Mouse (Mus musculus): ENCODE results near the gene Rtl6. TPM values are rescaled to one million over a fixed set of nuclear protein-coding genes. Genes with fewer than 3 reads are reported as not detected.

The Rtl6 gene
- polyA plus RNA-seq (2014; fragmentation: Nextera tagmentation; extraction: Ambion mirVana), result 28.8 and 32.4 TPM in 2 replicates

- WGBS, result 12% methylated on average over 46 of the region's 59 CpGs
- H3K4me1 ChIP-seq (ENCODE audit: control insufficient read depth, insufficient read depth, low read length), result peaks cover 11% of the 10 kb centered on the region
- peak within 1 kb of the TSS; percentile 76 for H3K4me2 ChIP-seq (ENCODE audit: low read length)
- peaks cover 26% of the 10 kb centered on the region for H3K36me3 ChIP-seq (ENCODE audit: control insufficient read depth, insufficient read depth, low read length)
- peak within 1 kb of the TSS; percentile 66 for H3K4me3 ChIP-seq (ENCODE audit: low read depth, low read length)
- H3K9ac ChIP-seq (ENCODE audit: low read length), result peak within 1 kb of the TSS; percentile 93
- ATAC-seq (peak; percentile 95), DNase-seq (ENCODE audit: low spot score) (peak; percentile 97)
- no peaks in the 10 kb centered on the region for H3K9me3 ChIP-seq (replicated peaks; ENCODE audit: control insufficient read depth, low read length)
- peak within 1 kb of the TSS; percentile 88 for H3K27ac ChIP-seq (ENCODE audit: low read depth, low read length)
- H3K27me3 ChIP-seq (replicated peaks; ENCODE audit: control insufficient read depth, insufficient read depth, low read length), result no peaks in the 10 kb centered on the region
Observed at GRCm38 (mm10) chr15:84557189-84557921, at the start of gene Rtl6. Gene Rtl6, minus strand, starts transcription at chr15:84557823.

- H3K9ac ChIP-seq (ENCODE audit: low read length), result no peak overlapping the region
- no peak for ATAC-seq
- WGBS, result 77% methylated on average over 8 of the region's 8 CpGs
- H3K4me2 ChIP-seq (ENCODE audit: low read length), result no peak overlapping the region
- H3K4me3 ChIP-seq (ENCODE audit: low read depth, low read length), result no peak overlapping the region
- no peak for DNase-seq (ENCODE audit: low spot score)
- H3K27me3 ChIP-seq (replicated peaks; ENCODE audit: control insufficient read depth, insufficient read depth, low read length), result no peaks in the 10 kb centered on the region
- no peaks in the 10 kb centered on the region for H3K36me3 ChIP-seq (ENCODE audit: control insufficient read depth, insufficient read depth, low read length)
- no peaks in the 10 kb centered on the region for H3K9me3 ChIP-seq (replicated peaks; ENCODE audit: control insufficient read depth, low read length)
- H3K4me1 ChIP-seq (ENCODE audit: control insufficient read depth, insufficient read depth, low read length), result 0 out of 2 replicates have a peak, but pooled peaks cover 2% of the 10 kb centered on the region
- no peak overlapping the region for H3K27ac ChIP-seq (ENCODE audit: low read depth, low read length)
Observed at GRCm38 (mm10) chr15:84603267-84603963, 45.8 kb upstream of the Rtl6 start.

- H3K4me2 ChIP-seq (ENCODE audit: low read length), result no peak overlapping the region
- DNase-seq (ENCODE audit: low spot score) (no peak), ATAC-seq (no peak)
- no peaks in the 10 kb centered on the region for H3K27me3 ChIP-seq (replicated peaks; ENCODE audit: control insufficient read depth, insufficient read depth, low read length)
- 0 out of 2 replicates have a peak, but pooled peaks cover 2% of the 10 kb centered on the region for H3K4me1 ChIP-seq (ENCODE audit: control insufficient read depth, insufficient read depth, low read length)
- no peaks in the 10 kb centered on the region for H3K9me3 ChIP-seq (replicated peaks; ENCODE audit: control insufficient read depth, low read length)
- 76% methylated on average over 9 of the region's 9 CpGs for WGBS
- no peak overlapping the region for H3K4me3 ChIP-seq (ENCODE audit: low read depth, low read length)
- no peaks in the 10 kb centered on the region for H3K36me3 ChIP-seq (ENCODE audit: control insufficient read depth, insufficient read depth, low read length)
- H3K27ac ChIP-seq (ENCODE audit: low read depth, low read length), result no peak overlapping the region
- H3K9ac ChIP-seq (ENCODE audit: low read length), result no peak overlapping the region
Observed at GRCm38 (mm10) chr15:84600977-84601595, 43.5 kb upstream of the Rtl6 start.

- DNase-seq (ENCODE audit: low spot score), result no peak
- Histone ChIP-seq H3K4me1 (ENCODE audit: control insufficient read depth, insufficient read depth, low read length) (peaks cover 2% of the 10 kb centered on the region; the same call in 1 of the 2 replicates), H3K27ac (ENCODE audit: low read depth, low read length) (no peak overlapping the region), H3K4me2 (ENCODE audit: low read length) (no peak overlapping the region), H3K9me3 (replicated peaks; ENCODE audit: control insufficient read depth, low read length) (no peaks in the 10 kb centered on the region), H3K9ac (ENCODE audit: low read length) (no peak overlapping the region), H3K27me3 (replicated peaks; ENCODE audit: control insufficient read depth, insufficient read depth, low read length) (no peaks in the 10 kb centered on the region), H3K4me3 (ENCODE audit: low read depth, low read length) (no peak overlapping the region), H3K36me3 (ENCODE audit: control insufficient read depth, insufficient read depth, low read length) (no peaks in the 10 kb centered on the region)
- ATAC-seq, result no peak
- 95% methylated on average over 2 of the region's 2 CpGs for WGBS
Observed at GRCm38 (mm10) chr15:84598911-84599310, 41.3 kb upstream of the Rtl6 start.

GRCm38 (mm10) chr15:84597816-84598215 is 40.2 kb upstream of the Rtl6 start:
- Histone ChIP-seq H3K4me1 (ENCODE audit: control insufficient read depth, insufficient read depth, low read length) (peaks cover 10% of the 10 kb centered on the region), H3K9me3 (replicated peaks; ENCODE audit: control insufficient read depth, low read length) (no peaks in the 10 kb centered on the region), H3K27ac (ENCODE audit: low read depth, low read length) (no peak overlapping the region), H3K4me2 (ENCODE audit: low read length) (no peak overlapping the region), H3K4me3 (ENCODE audit: low read depth, low read length) (no peak overlapping the region), H3K9ac (ENCODE audit: low read length) (no peak overlapping the region), H3K27me3 (replicated peaks; ENCODE audit: control insufficient read depth, insufficient read depth, low read length) (no peaks in the 10 kb centered on the region), H3K36me3 (ENCODE audit: control insufficient read depth, insufficient read depth, low read length) (no peaks in the 10 kb centered on the region)
- DNase-seq (ENCODE audit: low spot score) (no peak), ATAC-seq (no peak)
- WGBS, result 88% methylated on average over 1 of the region's 1 CpGs

- Histone ChIP-seq H3K27ac (ENCODE audit: low read depth, low read length) (no peak overlapping the region), H3K9ac (ENCODE audit: low read length) (no peak overlapping the region)
- ATAC-seq, result no peak
Observed at GRCm38 (mm10) chr15:84597021-84597420, 39.4 kb upstream of the Rtl6 start.

GRCm38 (mm10) chr15:84595241-84595945 is 37.8 kb upstream of the Rtl6 start:
- H3K36me3 ChIP-seq (ENCODE audit: control insufficient read depth, insufficient read depth, low read length), result no peaks in the 10 kb centered on the region
- no peaks in the 10 kb centered on the region for H3K27me3 ChIP-seq (replicated peaks; ENCODE audit: control insufficient read depth, insufficient read depth, low read length)
- DNase-seq (ENCODE audit: low spot score) (no peak), ATAC-seq (no peak)
- H3K9me3 ChIP-seq (replicated peaks; ENCODE audit: control insufficient read depth, low read length), result no peaks in the 10 kb centered on the region
- no peak overlapping the region for H3K4me3 ChIP-seq (ENCODE audit: low read depth, low read length)
- peaks cover 26% of the 10 kb centered on the region for H3K4me1 ChIP-seq (ENCODE audit: control insufficient read depth, insufficient read depth, low read length)
- no peak overlapping the region for H3K4me2 ChIP-seq (ENCODE audit: low read length)
- no peak overlapping the region for H3K27ac ChIP-seq (ENCODE audit: low read depth, low read length)
- no peak overlapping the region for H3K9ac ChIP-seq (ENCODE audit: low read length)
- 65% methylated on average over 9 of the region's 9 CpGs for WGBS

More at GRCm38 (mm10) chr15:84597021-84597420, 39.4 kb upstream of the Rtl6 start:
- Histone ChIP-seq H3K9me3 (replicated peaks; ENCODE audit: control insufficient read depth, low read length) (no peaks in the 10 kb centered on the region), H3K27me3 (replicated peaks; ENCODE audit: control insufficient read depth, insufficient read depth, low read length) (no peaks in the 10 kb centered on the region), H3K4me1 (ENCODE audit: control insufficient read depth, insufficient read depth, low read length) (peaks cover 16% of the 10 kb centered on the region), H3K4me2 (ENCODE audit: low read length) (no peak overlapping the region), H3K4me3 (ENCODE audit: low read depth, low read length) (no peak overlapping the region), H3K36me3 (ENCODE audit: control insufficient read depth, insufficient read depth, low read length) (no peaks in the 10 kb centered on the region)
- DNase-seq (ENCODE audit: low spot score), result no peak

GRCm38 (mm10) chr15:84593514-84593913 is 35.9 kb upstream of the Rtl6 start:
- WGBS, result 50% methylated on average over 9 of the region's 9 CpGs
- peak; percentile 48 for DNase-seq (ENCODE audit: low spot score)

More at GRCm38 (mm10) chr15:84593514-84593913, 35.9 kb upstream of the Rtl6 start:
- Histone ChIP-seq H3K4me1 (ENCODE audit: control insufficient read depth, insufficient read depth, low read length) (peaks cover 28% of the 10 kb centered on the region), H3K9ac (ENCODE audit: low read length) (no peak overlapping the region), H3K4me2 (ENCODE audit: low read length) (no peak overlapping the region), H3K9me3 (replicated peaks; ENCODE audit: control insufficient read depth, low read length) (no peaks in the 10 kb centered on the region), H3K4me3 (ENCODE audit: low read depth, low read length) (no peak overlapping the region), H3K27ac (ENCODE audit: low read depth, low read length) (no peak overlapping the region), H3K36me3 (ENCODE audit: control insufficient read depth, insufficient read depth, low read length) (no peaks in the 10 kb centered on the region), H3K27me3 (replicated peaks; ENCODE audit: control insufficient read depth, insufficient read depth, low read length) (no peaks in the 10 kb centered on the region)
- no peak for ATAC-seq

All from forebrain, embryonic 14.5 days (tissue).